Mouse (Mus musculus) lung, embryonic 15.5 days (tissue): Measurements from ENCODE around the gene Coro6. TPM values are rescaled to one million over a fixed set of nuclear protein-coding genes. Genes with fewer than 3 reads are reported as not detected.

ENCODE experiments used
- ATAC-seq: fragments of 200-750 bp; cut with Nextera tagmentation; 2 replicates; pipeline ENCODE4 v1.8.0; 2017; ENCODE audit warnings: moderate number of reproducible peaks, borderline replicate concordance; ENCODE audit not compliant: low FRiP score, low TSS enrichment; ENCODE audit errors: extremely low read depth
- H3K27ac ChIP-seq: fragments of 300-500 bp; sonication (generic); 2 replicates; pipeline ENCODE4 v1.5.1; 2015; ENCODE audit warnings: moderate library complexity, mild to moderate bottlenecking, inconsistent platforms
- H3K27me3 ChIP-seq: fragments of 300-500 bp; sonication (generic); 2 replicates; pipeline ENCODE4 v1.6.1; 2015; ENCODE audit warnings: inconsistent platforms
- H3K36me3 ChIP-seq: fragments of 300-500 bp; sonication (generic); 2 replicates; pipeline ENCODE4 v1.6.1; 2015; ENCODE audit warnings: inconsistent platforms
- H3K4me1 ChIP-seq: fragments of 300-500 bp; sonication (generic); 2 replicates; pipeline ENCODE4 v1.6.1; 2015; ENCODE audit warnings: inconsistent platforms
- H3K4me2 ChIP-seq: fragments of 300-500 bp; sonication (generic); 2 replicates; pipeline ENCODE4 v1.6.1; 2015; ENCODE audit warnings: inconsistent platforms, mild to moderate bottlenecking, moderate library complexity
- H3K4me3 ChIP-seq: fragments of 300-500 bp; sonication (generic); 2 replicates; pipeline ENCODE4 v1.5.1; 2015; ENCODE audit warnings: mild to moderate bottlenecking, inconsistent platforms
- H3K9ac ChIP-seq: fragments of 300-500 bp; sonication (generic); 2 replicates; pipeline ENCODE4 v1.6.1; 2015; ENCODE audit warnings: inconsistent platforms
- H3K9me3 ChIP-seq: fragments of 300-500 bp; sonication (generic); 2 replicates; pipeline ENCODE4 v1.6.1; 2016; ENCODE audit warnings: inconsistent platforms
- WGBS: fragments of 180-500 bp; shearing (Covaris S2); methylation state at CpG from one replicate; pipeline ENCODE4 v1.1.7; 2015; 5-methylcytosine and 5-hydroxymethylcytosine counted together
- polyA plus RNA-seq: library from polyadenylated mRNA; unstranded; fragments of >200 nt; fragmentation: Nextera tagmentation; extraction: Ambion mirVana; gene quantifications from 2 replicates; pipeline ENCODE4 v1.2.1, GENCODE M21; 2015

Gene Coro6
- polyA plus RNA-seq, 1 experiment from 2014 or later = 0.97 TPM

DNA sequence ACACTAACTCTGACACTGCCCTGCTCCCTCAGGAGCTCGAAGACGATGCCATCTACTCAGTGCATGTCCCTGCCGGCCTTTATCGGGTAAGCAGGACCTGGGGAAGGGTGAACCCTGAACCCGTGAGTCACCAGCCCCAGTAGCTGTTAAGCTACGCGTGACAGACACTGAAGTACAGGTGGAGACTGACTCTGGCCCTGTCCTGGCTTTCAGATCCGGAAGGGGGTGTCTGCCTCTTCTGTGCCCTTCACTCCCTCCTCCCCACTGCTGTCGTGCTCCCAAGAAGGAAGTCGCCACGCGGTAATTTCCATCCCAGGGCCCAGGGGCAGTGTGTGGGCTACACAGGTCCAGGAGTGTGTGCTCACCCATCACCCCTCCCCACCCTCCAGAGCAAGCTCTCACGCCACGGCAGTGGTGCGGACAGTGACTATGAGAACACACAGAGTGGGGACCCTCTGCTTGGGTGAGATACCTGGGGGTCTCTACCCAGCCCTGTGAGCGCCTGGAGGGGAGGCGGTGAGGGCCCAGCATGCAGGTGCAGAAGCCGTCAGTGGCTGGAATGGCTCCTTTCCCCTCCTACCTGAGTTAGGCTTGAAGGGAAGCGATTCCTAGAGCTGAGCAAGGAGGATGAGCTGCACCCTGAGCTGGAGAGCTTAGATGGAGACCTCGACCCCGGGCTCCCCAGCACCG lies 43.2 kb downstream of the Coro6 start:
- Histone ChIP-seq H3K4me2 (no peak overlapping the region), H3K9me3 (no peaks in the 10 kb centered on the region), H3K36me3 (peaks cover 61% of the 10 kb centered on the region), H3K9ac (no peak overlapping the region), H3K27ac (no peak overlapping the region), H3K4me1 (peaks cover 23% of the 10 kb centered on the region), H3K4me3 (no peak overlapping the region), H3K27me3 (no peaks in the 10 kb centered on the region)
- no peak for ATAC-seq
- WGBS = 84% methylated on average over 22 of the region's 22 CpGs

DNA sequence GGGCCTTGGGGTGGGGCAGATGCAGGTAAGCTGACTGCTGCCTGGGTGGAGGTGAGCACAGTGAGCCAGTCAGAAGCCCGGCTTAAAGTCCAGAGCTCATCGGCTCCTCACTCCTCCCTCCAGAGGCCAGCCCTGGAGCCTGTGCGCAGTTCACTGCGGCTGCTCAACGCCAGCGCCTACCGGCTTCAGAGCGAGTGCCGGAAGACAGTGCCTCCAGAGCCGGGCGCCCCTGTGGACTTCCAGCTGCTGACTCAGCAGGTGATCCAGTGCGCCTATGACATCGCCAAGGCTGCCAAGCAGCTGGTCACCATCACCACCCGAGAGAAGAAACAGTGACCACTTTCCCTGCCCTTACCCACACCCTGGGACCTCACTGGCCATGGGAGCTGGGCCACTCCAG lies 44.1 kb downstream of the Coro6 start:
- H3K4me1 ChIP-seq = peaks cover 15% of the 10 kb centered on the region
- no peak for ATAC-seq
- no peaks in the 10 kb centered on the region for H3K27me3 ChIP-seq
- no peak overlapping the region for H3K4me2 ChIP-seq
- H3K27ac ChIP-seq = no peak overlapping the region
- 79% methylated on average over 14 of the region's 14 CpGs for WGBS
- H3K9ac ChIP-seq = no peak overlapping the region
- H3K36me3 ChIP-seq = peaks cover 53% of the 10 kb centered on the region
- no peaks in the 10 kb centered on the region for H3K9me3 ChIP-seq
- no peak overlapping the region for H3K4me3 ChIP-seq

DNA sequence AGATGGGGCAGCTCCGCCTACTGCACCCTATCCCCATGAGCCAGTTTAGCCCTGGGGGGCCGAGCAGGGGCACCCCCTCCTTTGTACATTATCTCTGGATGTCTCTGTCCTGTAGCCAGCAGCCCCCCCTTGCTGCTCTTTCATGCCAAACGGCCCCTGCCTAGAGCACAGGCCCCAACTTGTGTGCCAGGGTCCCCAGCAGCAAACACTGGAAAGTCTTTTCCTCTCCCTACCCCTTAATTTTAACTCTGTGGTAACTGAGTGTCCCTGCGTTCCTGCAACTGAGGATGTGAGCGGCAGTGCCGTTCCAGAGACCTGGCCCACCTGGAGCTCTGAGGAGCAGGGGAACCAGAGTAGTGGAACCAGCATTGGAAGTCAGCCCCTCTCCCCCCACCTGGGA lies 44.7 kb downstream of the Coro6 start:
- H3K27ac ChIP-seq = no peak overlapping the region
- H3K4me1 ChIP-seq = peaks cover 21% of the 10 kb centered on the region
- 79% methylated on average over 6 of the region's 6 CpGs for WGBS
- H3K36me3 ChIP-seq = peaks cover 53% of the 10 kb centered on the region
- no peaks in the 10 kb centered on the region for H3K27me3 ChIP-seq
- no peaks in the 10 kb centered on the region for H3K9me3 ChIP-seq
- ATAC-seq = no peak
- no peak overlapping the region for H3K4me3 ChIP-seq
- no peak overlapping the region for H3K9ac ChIP-seq
- H3K4me2 ChIP-seq = no peak overlapping the region

DNA sequence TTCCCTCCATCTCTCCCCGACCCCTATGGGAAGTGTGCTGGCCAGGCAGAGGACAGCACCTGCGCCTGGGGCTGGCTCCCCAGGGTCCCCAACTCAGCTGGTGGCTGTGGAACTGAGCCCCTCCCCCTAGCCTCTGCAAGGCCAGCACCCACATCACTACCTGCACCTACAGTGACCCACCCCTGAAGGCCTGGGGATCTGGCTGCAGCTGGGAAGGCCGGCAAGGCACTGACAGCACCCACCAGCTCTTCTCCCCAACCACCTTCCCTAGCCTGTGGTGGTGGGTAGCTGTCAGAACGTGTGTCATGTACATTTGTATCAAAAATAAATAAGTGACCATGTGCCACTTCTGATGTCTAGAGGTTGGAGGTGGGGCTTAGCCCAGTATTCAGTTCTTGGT lies 45.2 kb downstream of the Coro6 start:
- peaks cover 25% of the 10 kb centered on the region for H3K4me1 ChIP-seq
- no peaks in the 10 kb centered on the region for H3K27me3 ChIP-seq
- no peaks in the 10 kb centered on the region for H3K9me3 ChIP-seq
- H3K4me2 ChIP-seq = no peak overlapping the region
- no peak for ATAC-seq
- H3K36me3 ChIP-seq = peaks cover 51% of the 10 kb centered on the region
- no peak overlapping the region for H3K27ac ChIP-seq
- H3K4me3 ChIP-seq = no peak overlapping the region
- 60% methylated on average over 4 of the region's 4 CpGs for WGBS
- H3K9ac ChIP-seq = no peak overlapping the region

DNA sequence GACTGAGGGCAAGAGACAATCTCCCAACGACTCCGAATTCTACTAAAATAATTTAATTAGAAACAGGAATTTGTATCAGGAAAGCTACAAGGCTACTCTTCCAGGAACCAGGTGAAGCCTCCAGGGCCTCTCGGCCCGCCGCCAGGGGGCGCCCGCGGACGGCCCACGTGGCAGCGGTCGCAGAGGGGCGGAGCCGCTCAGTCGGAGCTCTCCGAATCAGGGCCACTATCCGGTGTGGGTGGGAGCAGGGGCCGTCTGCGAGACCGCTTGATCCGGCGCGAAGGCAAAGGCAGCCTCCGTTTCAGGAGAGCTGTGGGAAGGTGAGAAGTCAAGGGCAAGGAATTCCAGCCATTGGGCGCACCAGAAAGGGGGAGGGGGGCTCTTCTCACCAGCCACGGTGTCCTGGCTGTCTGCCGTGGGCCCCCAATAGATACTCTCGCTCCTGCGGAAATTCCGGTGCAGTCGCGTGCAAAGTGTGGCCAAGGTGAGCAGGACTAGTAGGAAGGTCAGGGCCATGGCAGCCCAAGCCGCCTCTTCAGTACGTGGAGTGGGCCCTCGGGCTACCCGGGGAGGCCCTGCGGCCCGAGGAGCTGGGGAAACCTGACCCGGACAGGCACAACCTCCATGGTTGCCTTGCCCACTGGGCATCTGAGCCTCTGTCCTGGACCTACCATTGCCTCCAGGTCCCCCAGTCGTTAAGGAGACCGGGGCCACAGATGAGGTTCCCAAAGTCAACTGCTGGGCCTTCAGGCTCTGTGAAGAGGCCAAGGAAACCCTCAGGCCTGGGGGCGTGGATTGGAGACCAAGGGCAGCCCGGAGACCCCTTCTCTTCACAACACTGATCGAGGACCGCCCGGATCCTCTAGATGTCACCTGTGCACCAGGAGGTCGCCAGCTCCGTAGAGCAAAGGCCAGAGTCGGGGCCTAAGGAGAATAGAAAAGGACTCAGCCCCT lies 46.1 kb downstream of the Coro6 start:
- Histone ChIP-seq H3K9me3 (no peaks in the 10 kb centered on the region), H3K4me2 (peak overlapping the region; percentile 86), H3K27ac (no peak overlapping the region), H3K27me3 (no peaks in the 10 kb centered on the region), H3K36me3 (peaks cover 46% of the 10 kb centered on the region), H3K4me1 (peaks cover 19% of the 10 kb centered on the region), H3K4me3 (peak overlapping the region; percentile 35), H3K9ac (peak overlapping the region; percentile 45)
- peak; percentile 51; the same call in 1 of the 2 replicates for ATAC-seq
- WGBS = 18% methylated on average over 49 of the region's 49 CpGs

DNA sequence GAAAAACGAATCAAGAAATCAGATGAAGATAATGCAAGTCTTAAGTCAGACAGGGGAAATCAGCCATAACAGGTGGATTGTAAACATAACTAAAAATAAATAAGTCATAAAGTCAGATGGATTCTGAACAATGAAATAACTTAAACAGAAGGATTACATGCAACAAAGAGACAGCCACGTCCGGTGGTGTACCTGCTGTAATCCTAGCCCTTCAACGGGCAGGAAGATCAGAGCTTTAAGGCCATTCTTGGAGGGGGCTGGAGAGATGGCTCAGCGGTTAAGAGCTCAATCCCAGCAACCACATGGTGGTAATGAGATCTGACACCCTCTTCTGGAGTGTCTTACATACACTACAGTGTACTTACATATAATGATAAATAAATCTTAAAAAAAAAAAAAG lies 49.1 kb downstream of the Coro6 start:
- Histone ChIP-seq H3K4me2 (0 out of 2 replicates have a peak overlapping the region, but pooled peaks have one; percentile 93), H3K4me1 (peaks cover 47% of the 10 kb centered on the region), H3K27ac (no peak overlapping the region), H3K4me3 (no peak overlapping the region), H3K36me3 (peaks cover 16% of the 10 kb centered on the region), H3K9me3 (no peaks in the 10 kb centered on the region), H3K9ac (no peak overlapping the region), H3K27me3 (peaks cover 11% of the 10 kb centered on the region)
- 69% methylated on average over 5 of the region's 5 CpGs for WGBS
- no peak for ATAC-seq

DNA sequence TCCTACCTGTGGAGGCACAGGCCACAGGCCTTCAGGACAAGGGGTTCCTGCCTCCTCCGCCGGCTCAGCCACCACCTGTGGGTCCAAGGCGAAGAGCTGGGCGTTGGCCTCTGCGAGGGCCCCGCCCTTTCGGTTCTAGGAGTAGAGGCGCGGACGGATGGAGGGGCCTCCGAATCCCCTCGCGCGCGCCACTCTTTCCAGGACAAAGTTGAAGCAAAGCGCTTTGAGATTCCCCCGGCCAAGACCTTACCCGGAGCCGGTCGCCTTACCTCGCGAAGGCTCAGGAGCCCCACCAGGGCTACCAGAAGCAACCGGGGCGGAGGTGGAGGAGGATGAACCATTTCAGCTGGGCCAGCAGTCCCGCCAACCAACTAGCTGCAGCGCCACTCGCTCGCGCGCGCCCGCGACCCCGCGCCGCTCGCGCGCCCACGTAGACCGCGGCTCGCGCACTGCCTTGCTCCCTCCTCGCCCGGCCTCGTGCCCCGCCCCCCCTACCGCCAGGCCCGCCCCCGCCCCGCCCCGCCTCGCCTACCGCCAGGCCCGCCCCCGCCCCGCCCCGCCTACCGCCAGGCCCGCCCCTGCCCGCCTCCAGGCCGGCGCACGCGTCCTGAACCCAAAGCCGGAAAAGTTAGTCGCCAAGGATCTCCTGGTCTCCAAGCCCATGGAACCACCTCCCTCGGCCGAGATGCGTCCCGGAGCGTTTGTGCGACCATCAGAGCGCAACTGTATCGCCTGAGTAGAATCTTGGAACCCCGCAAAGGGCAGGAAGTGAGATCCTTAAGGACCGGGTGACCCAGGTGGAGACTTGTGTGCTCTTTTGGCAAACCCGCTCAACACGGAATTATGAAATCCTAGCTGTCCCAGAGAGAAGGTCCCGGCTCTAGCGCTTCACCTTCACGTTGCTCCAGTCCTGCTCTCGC lies 50.9 kb downstream of the Coro6 start:
- under 1% methylated on average over 78 of the region's 84 CpGs for WGBS
- Histone ChIP-seq H3K4me3 (peak overlapping the region; percentile 78), H3K9me3 (no peaks in the 10 kb centered on the region), H3K4me2 (peak overlapping the region; percentile 93), H3K4me1 (peaks cover 54% of the 10 kb centered on the region), H3K27me3 (peaks cover 23% of the 10 kb centered on the region), H3K27ac (peak overlapping the region; percentile 87), H3K36me3 (no peaks in the 10 kb centered on the region; the same call in 1 of the 2 replicates), H3K9ac (peak overlapping the region; percentile 72)
- peak; percentile 83 for ATAC-seq

DNA sequence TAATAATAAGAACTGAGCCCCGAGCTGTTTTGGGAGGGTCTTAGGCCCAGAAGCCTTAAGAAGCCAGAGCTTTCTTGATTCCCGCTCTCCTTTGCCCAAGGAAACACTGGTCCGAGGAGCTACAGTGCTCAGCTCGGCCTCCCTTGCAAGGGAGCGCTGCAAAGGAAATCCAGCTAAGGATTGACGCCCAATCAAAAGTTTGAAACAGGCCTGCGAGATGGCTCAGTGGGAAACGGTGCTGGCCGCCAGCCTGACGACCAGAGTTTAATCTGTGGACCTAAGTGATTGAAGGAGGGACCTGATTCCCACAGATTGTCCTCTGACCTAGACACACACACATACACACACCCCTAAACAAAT lies 51.6 kb downstream of the Coro6 start:
- no peaks in the 10 kb centered on the region; the same call in 1 of the 2 replicates for H3K36me3 ChIP-seq
- peak overlapping the region; percentile 65 for H3K27ac ChIP-seq
- WGBS = 12% methylated on average over 10 of the region's 10 CpGs
- peaks cover 49% of the 10 kb centered on the region for H3K4me1 ChIP-seq
- no peak for ATAC-seq
- peaks cover 23% of the 10 kb centered on the region for H3K27me3 ChIP-seq
- peak overlapping the region; percentile 52 for H3K9ac ChIP-seq
- peak overlapping the region; percentile 93 for H3K4me2 ChIP-seq
- peak overlapping the region; percentile 78 for H3K4me3 ChIP-seq
- no peaks in the 10 kb centered on the region for H3K9me3 ChIP-seq

DNA sequence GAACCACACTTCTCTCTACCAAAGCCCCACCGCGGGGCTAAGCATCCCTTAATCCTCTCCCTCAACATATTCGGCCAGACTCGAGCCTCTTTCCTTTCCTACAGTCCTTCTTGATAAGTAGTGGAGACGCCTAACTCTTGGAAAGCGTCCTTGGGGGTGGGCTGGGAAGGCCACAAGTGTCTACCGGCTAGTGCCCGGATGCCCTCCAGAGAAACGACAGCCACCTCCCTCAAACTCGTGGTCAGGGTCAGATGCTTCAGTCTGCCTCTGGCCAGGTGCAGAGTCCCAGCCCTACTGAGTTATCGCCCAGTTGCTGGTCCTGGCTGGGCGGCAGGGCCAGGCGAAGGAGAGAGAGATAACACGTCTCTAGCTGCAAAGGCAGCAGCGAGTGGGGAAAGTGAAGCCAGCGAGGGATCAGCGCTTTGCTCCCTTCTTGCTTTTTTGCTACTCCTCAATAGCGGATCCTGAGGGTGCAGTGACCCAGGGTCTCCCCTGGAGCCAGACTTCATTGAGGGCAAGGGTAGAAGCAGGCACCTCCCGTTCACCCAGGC lies 52.1 kb downstream of the Coro6 start:
- peak overlapping the region; percentile 93 for H3K4me2 ChIP-seq
- H3K4me1 ChIP-seq = peaks cover 49% of the 10 kb centered on the region
- H3K36me3 ChIP-seq = no peaks in the 10 kb centered on the region; the same call in 1 of the 2 replicates
- peak overlapping the region; percentile 78 for H3K4me3 ChIP-seq
- no peaks in the 10 kb centered on the region for H3K9me3 ChIP-seq
- 10% methylated on average over 19 of the region's 19 CpGs for WGBS
- no peak for ATAC-seq
- H3K27me3 ChIP-seq = peaks cover 23% of the 10 kb centered on the region
- H3K27ac ChIP-seq = peak overlapping the region; percentile 65; the same call in 1 of the 2 replicates
- H3K9ac ChIP-seq = peak overlapping the region; percentile 52

DNA sequence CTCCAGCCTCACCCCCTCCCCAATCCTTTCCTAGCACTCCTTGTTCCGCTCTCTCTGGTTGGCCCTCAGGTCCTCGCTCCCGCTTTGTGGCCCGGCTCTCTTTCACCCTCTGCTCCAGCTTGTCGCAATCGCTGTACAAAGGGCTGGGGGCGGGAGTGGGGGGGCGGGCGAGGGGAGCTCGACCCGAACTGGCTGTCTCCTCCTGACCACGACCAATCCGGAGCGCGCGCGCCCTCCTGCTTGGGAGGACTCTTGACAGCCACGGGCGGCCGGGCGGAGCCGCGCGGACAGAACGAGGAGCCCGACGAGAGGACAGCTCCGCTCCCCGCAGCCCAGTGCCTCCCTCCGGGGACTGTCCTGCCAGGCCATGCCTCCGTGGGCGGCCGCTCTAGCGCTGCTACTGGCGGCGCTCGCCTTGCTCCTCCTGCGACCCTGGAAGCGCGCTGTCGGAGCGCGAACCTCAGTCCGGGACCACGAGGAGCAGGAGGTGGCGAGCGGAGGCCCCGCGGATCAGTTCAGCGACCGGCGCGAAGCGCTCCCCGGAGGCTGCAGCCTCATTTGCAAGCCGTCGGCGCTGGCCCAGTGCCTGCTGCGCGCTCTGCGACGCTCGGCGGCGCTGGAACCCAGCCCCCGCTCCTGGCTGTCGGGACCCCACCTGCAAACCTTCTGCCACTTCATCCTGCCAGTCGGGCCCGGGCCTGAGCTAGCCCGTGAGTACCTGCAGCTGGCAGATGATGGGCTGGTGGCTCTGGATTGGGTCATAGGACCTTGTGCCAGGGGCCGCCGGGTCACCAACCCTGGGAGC lies 52.8 kb downstream of the Coro6 start, which contains the start of gene Abhd15:
Gene Abhd15 (plus strand): TSS at position 290 of the 805 bp plus-strand sequence.
- H3K27me3 ChIP-seq = peaks cover 23% of the 10 kb centered on the region
- H3K36me3 ChIP-seq = no peaks in the 10 kb centered on the region; the same call in 1 of the 2 replicates
- no peaks in the 10 kb centered on the region for H3K9me3 ChIP-seq
- peak within 1 kb of the TSS; percentile 78 for H3K4me3 ChIP-seq
- peaks cover 49% of the 10 kb centered on the region for H3K4me1 ChIP-seq
- H3K27ac ChIP-seq = peak within 1 kb of the TSS; percentile 65; the same call in 1 of the 2 replicates
- WGBS = under 1% methylated on average over 55 of the region's 72 CpGs
- peak within 1 kb of the TSS; percentile 93 for H3K4me2 ChIP-seq
- peak; percentile 67 for ATAC-seq
- H3K9ac ChIP-seq = peak within 1 kb of the TSS; percentile 52
